9 mouse cellular contexts compared by ENCODE assay signal in genomic region chr5:67842306-67842705, GRCm38 (mm10). TPM values are rescaled to one million over a fixed set of nuclear protein-coding genes. Genes with fewer than 3 reads are reported as not detected.
DNase-seq lines count a peak whose midpoint lies in the region; ATAC-seq and TF ChIP-seq lines count a peak whose summit lies in the region.
"Had no signal": no experiment of that assay in that cellular context is flagged by ENCODE, and none has a peak within 500 bp of the region (broad histone marks: within the 10 kb centered on the region; RNA-seq: fewer than 3 reads in every experiment).

No protein-coding gene starts in this region.

- H3K36me3 ChIP-seq in hindbrain, embryonic 12.5 days = no peaks in the 10 kb centered on the region
- no peaks in the 10 kb centered on the region for H3K36me3 ChIP-seq in neural tube, embryonic 11.5 days (ENCODE audit: control insufficient read depth, insufficient read depth, low read length)
- H3K36me3 ChIP-seq: heart, embryonic 13.5 days had no signal

- no peaks in the 10 kb centered on the region for H3K9me3 ChIP-seq in hindbrain, embryonic 12.5 days (replicated peaks)
- H3K9me3 ChIP-seq in neural tube, embryonic 11.5 days (ENCODE audit: control insufficient read depth, low read length) = no peaks in the 10 kb centered on the region
- H3K9me3 ChIP-seq: heart, embryonic 13.5 days had no signal

- H3K4me1 ChIP-seq in hindbrain, embryonic 12.5 days = peaks cover 41% of the 10 kb centered on the region
- H3K4me1 ChIP-seq in neural tube, embryonic 11.5 days (ENCODE audit: control insufficient read depth, insufficient read depth, low read length) = peaks cover 8% of the 10 kb centered on the region; the same call in 1 of the 2 replicates

- H3K9ac ChIP-seq in hindbrain, embryonic 12.5 days = no peak overlapping the region
- H3K9ac ChIP-seq in neural tube, embryonic 11.5 days (ENCODE audit: low read length) = no peak overlapping the region
- H3K9ac ChIP-seq: heart, embryonic 13.5 days had no signal

- WGBS in hindbrain, embryonic 12.5 days = 13% methylated on average over 6 of the region's 6 CpGs
- 19% methylated on average over 6 of the region's 6 CpGs for WGBS in neural tube, embryonic 11.5 days

- no peak for DNase-seq in gastrocnemius, adult 2 months
- DNase-seq in gastrocnemius, postnatal 10 days = no peak
- peak; percentile 71 for DNase-seq in R1 (ENCODE audit: low read depth, low spot score)
- peak; percentile 72 for DNase-seq in neural tube, embryonic 11.5 days (ENCODE audit: low spot score)
- no peak for DNase-seq in ovary, postnatal 10 days (ENCODE audit: low spot score)
- DNase-seq in gastrocnemius, adult 18-20 months (ENCODE audit: low spot score) = no peak
- no peak for DNase-seq in adrenal gland, adult 2 months

- H3K27me3 ChIP-seq in hindbrain, embryonic 12.5 days = no peaks in the 10 kb centered on the region
- H3K27me3 ChIP-seq in neural tube, embryonic 11.5 days (ENCODE audit: control insufficient read depth, insufficient read depth, low read length) = no peaks in the 10 kb centered on the region
- H3K27me3 ChIP-seq: heart, embryonic 13.5 days had no signal

- ATAC-seq in hindbrain, embryonic 12.5 days (ENCODE audit: low FRiP score) = peak; percentile 29
- peak; percentile 60 for ATAC-seq in neural tube, embryonic 11.5 days (ENCODE audit: insufficient read depth, low FRiP score, low TSS enrichment)

- intact Hi-C loops in gastrocnemius, adult 2 months (cut with DNase I) = no loop called here

- H3K4me2 ChIP-seq in hindbrain, embryonic 12.5 days (replicated peaks) = peak overlapping the region; percentile 19; the same call in 1 of the 2 replicates
- H3K4me2 ChIP-seq in neural tube, embryonic 11.5 days (ENCODE audit: low read depth) = no peak overlapping the region; the same call in 1 of the 2 replicates
- H3K4me2 ChIP-seq: heart, embryonic 13.5 days had no signal

- no peak for TF ChIP-seq CTCF in gastrocnemius, adult 2 months (IDR thresholded peaks at IDR 0.05)

- no peak overlapping the region for H3K4me3 ChIP-seq in gastrocnemius, adult 2 months
- H3K4me3 ChIP-seq in hindbrain, embryonic 12.5 days = no peak overlapping the region
- H3K4me3 ChIP-seq in neural tube, embryonic 11.5 days (ENCODE audit: low read depth, low read length) = no peak overlapping the region
- H3K4me3 ChIP-seq: heart, embryonic 13.5 days had no signal

- H3K27ac ChIP-seq in gastrocnemius, adult 2 months = peak overlapping the region; percentile 24; the same call in 1 of the 2 replicates
- H3K27ac ChIP-seq in hindbrain, embryonic 12.5 days = peak overlapping the region; percentile 71
- peak overlapping the region; percentile 67 for H3K27ac ChIP-seq in neural tube, embryonic 11.5 days (ENCODE audit: low read depth, low read length)
- H3K27ac ChIP-seq: heart, embryonic 13.5 days had no signal

RNA-seq across cellular contexts. Expression of gene Atp8a1, which starts 4.9 kb away (rescaled TPM):
- total RNA-seq in gastrocnemius, adult 2 months (2021) = 10 to 100 TPM; 47.1 to 62.3 TPM
- 10 to 100 TPM in 1 of 2 experiments, 1 to 10 TPM in 1; 9.7 to 11.3 TPM for total RNA-seq in gastrocnemius, postnatal 10 days (2021)
- 34.0 and 37.3 TPM in 2 replicates for polyA plus RNA-seq in hindbrain, embryonic 12.5 days (2016; fragmentation: Nextera tagmentation; extraction: Ambion mirVana)
- polyA plus RNA-seq in neural tube, embryonic 11.5 days (2014; fragmentation: Nextera tagmentation; extraction: Ambion mirVana) = 26.9 and 27.5 TPM in 2 replicates
- 10 to 100 TPM; 60.4 to 75.3 TPM for total RNA-seq in gastrocnemius, adult 18-20 months (2021)
- 10 to 100 TPM; 17.0 to 23.5 TPM for total RNA-seq in adrenal gland, adult 2 months (2021)
- polyA plus RNA-seq in adrenal gland, adult 2 months (2012; rRNA removed) = 77.8 and 92.0 TPM in 2 replicates

Comparison
In these comparisons a context has a peak if more than half of its experiments do, and no peak if none do; other contexts are left out.
1. DNase-seq: peak in R1 (single experiment) and neural tube, embryonic 11.5 days (single experiment); none in gastrocnemius, adult 2 months (single experiment), gastrocnemius, postnatal 10 days (single experiment), ovary, postnatal 10 days (single experiment), gastrocnemius, adult 18-20 months (single experiment) and adrenal gland, adult 2 months (single experiment).
2. Peak in every context shown above with its lines, with median percentiles within 50 percentile points of each other: H3K27ac ChIP-seq.